Mouse (Mus musculus): ENCODE data around the gene Il20rb. TPM values are rescaled to one million over a fixed set of nuclear protein-coding genes. Genes with fewer than 3 reads are reported as not detected.

Gene Il20rb
- polyA plus RNA-seq, 1 experiment from 2014 or later = 0.48 TPM

DNA sequence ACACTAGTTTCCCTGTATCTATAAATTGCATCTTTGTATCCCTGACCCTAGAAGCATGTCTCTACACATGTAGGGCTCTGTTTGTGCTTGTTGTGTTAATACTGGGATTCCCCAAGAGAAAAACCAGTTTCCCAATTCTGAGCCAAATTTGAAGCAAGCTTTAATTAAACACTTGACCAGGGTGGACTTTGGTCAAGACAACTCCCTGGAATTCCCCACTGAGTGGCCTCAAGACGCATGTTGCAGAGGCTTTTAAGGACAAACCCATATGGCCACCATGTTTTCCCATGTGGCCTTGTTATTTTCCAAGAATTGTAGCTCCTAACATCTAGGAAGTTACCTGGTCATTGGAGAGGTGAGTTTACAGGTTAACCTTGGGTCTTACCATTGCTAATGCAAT is 12.5 kb downstream of the Il20rb start:
- no peak overlapping the region for H3K4me3 ChIP-seq (ENCODE audit: low read depth, low read length)
- TF ChIP-seq CTCF (IDR thresholded peaks at IDR 0.05; ENCODE audit: low read depth) (no peak), EP300 (IDR thresholded peaks at IDR 0.05; ENCODE audit: low read depth) (no peak)
- no peak for DNase-seq

GRCm38 (mm10) chr9:100473361-100473760 is 13.2 kb downstream of the Il20rb start:
- TF ChIP-seq EP300 (IDR thresholded peaks at IDR 0.05; ENCODE audit: low read depth) (no peak), CTCF (IDR thresholded peaks at IDR 0.05; ENCODE audit: low read depth) (no peak)
- Histone ChIP-seq H3K9ac (replicated peaks) (no peak overlapping the region), H3K9me3 (ENCODE audit: low read length) (peaks cover 3% of the 10 kb centered on the region; the same call in 1 of the 2 replicates), H3K4me3 (ENCODE audit: low read depth, low read length) (no peak overlapping the region), H3K27me3 (ENCODE audit: insufficient read depth, low read length) (no peaks in the 10 kb centered on the region), H3K36me3 (replicated peaks; ENCODE audit: insufficient read depth, low read length) (0 out of 2 replicates have a peak, but pooled peaks cover under 1% of the 10 kb centered on the region), H3K4me1 (ENCODE audit: insufficient read depth) (no peaks in the 10 kb centered on the region), H3K4me2 (ENCODE audit: low read depth, low read length) (no peak overlapping the region), H3K27ac (ENCODE audit: low read depth) (no peak overlapping the region)
- DNase-seq (no peak), ATAC-seq (no peak)
- 80% methylated on average over 6 of the region's 6 CpGs for WGBS (ENCODE audit: insufficient replicate concordance)

More for the DNA sequence above, 12.5 kb downstream of the Il20rb start:
- no peaks in the 10 kb centered on the region for H3K4me1 ChIP-seq (ENCODE audit: insufficient read depth)
- no peak overlapping the region for H3K9ac ChIP-seq (replicated peaks)
- no peaks in the 10 kb centered on the region for H3K36me3 ChIP-seq (replicated peaks; ENCODE audit: insufficient read depth, low read length)
- WGBS (ENCODE audit: insufficient replicate concordance) = 82% methylated on average over 1 of the region's 1 CpGs
- H3K27me3 ChIP-seq (ENCODE audit: insufficient read depth, low read length) = no peaks in the 10 kb centered on the region
- H3K27ac ChIP-seq (ENCODE audit: low read depth) = no peak overlapping the region
- peaks cover 3% of the 10 kb centered on the region; the same call in 1 of the 2 replicates for H3K9me3 ChIP-seq (ENCODE audit: low read length)
- H3K4me2 ChIP-seq (ENCODE audit: low read depth, low read length) = no peak overlapping the region
- ATAC-seq = no peak

DNA sequence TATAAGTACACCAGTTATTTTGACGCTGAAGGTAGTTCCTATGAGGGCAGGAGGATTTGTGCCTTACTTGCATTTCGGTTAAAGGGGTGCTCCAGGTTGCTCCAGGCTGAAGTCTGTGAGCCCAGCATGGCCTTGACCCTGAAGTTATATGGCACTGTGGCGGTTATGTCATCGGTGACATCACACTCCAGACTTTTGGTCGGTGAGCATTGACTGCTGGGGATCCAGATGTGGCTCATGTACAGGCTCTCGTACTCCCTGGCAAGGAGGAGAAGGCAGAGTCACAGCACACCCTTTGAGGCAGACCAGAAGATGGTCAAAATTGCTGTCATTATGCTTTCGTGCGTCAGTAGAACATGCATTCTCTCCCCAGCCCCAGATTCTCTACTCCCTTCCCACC is 13.7 kb downstream of the Il20rb start:
- H3K27me3 ChIP-seq (ENCODE audit: insufficient read depth, low read length) = no peaks in the 10 kb centered on the region
- 0 out of 2 replicates have a peak, but pooled peaks cover 3% of the 10 kb centered on the region for H3K36me3 ChIP-seq (replicated peaks; ENCODE audit: insufficient read depth, low read length)
- ATAC-seq (no peak), DNase-seq (no peak)
- no peak overlapping the region for H3K4me3 ChIP-seq (ENCODE audit: low read depth, low read length)
- TF ChIP-seq CTCF (IDR thresholded peaks at IDR 0.05; ENCODE audit: low read depth) (no peak), EP300 (IDR thresholded peaks at IDR 0.05; ENCODE audit: low read depth) (no peak)
- no peak overlapping the region for H3K27ac ChIP-seq (ENCODE audit: low read depth)
- WGBS (ENCODE audit: insufficient replicate concordance) = 86% methylated on average over 8 of the region's 8 CpGs
- no peak overlapping the region for H3K4me2 ChIP-seq (ENCODE audit: low read depth, low read length)
- no peaks in the 10 kb centered on the region for H3K4me1 ChIP-seq (ENCODE audit: insufficient read depth)
- H3K9me3 ChIP-seq (ENCODE audit: low read length) = peaks cover 3% of the 10 kb centered on the region; the same call in 1 of the 2 replicates
- no peak overlapping the region for H3K9ac ChIP-seq (replicated peaks)

- H3K4me3 ChIP-seq (ENCODE audit: low read depth, low read length) = no peak overlapping the region
- no peak overlapping the region for H3K27ac ChIP-seq (ENCODE audit: low read depth)
- H3K9ac ChIP-seq (replicated peaks) = no peak overlapping the region
- no peak for DNase-seq
- no peaks in the 10 kb centered on the region for H3K9me3 ChIP-seq (ENCODE audit: low read length)
- no peaks in the 10 kb centered on the region for H3K4me1 ChIP-seq (ENCODE audit: insufficient read depth)
- ATAC-seq = no peak
- 0 out of 2 replicates have a peak, but pooled peaks cover 3% of the 10 kb centered on the region for H3K36me3 ChIP-seq (replicated peaks; ENCODE audit: insufficient read depth, low read length)
- H3K4me2 ChIP-seq (ENCODE audit: low read depth, low read length) = no peak overlapping the region
- H3K27me3 ChIP-seq (ENCODE audit: insufficient read depth, low read length) = no peaks in the 10 kb centered on the region
- TF ChIP-seq EP300 (IDR thresholded peaks at IDR 0.05; ENCODE audit: low read depth) (no peak), CTCF (IDR thresholded peaks at IDR 0.05; ENCODE audit: low read depth) (no peak)
- WGBS (ENCODE audit: insufficient replicate concordance) = 57% methylated on average over 4 of the region's 4 CpGs
Observed at GRCm38 (mm10) chr9:100471605-100471953, 15.0 kb downstream of the Il20rb start.

- H3K9ac ChIP-seq (replicated peaks) = no peak overlapping the region
- H3K4me2 ChIP-seq (ENCODE audit: low read depth, low read length) = no peak overlapping the region
- DNase-seq (no peak), ATAC-seq (no peak)
- no peaks in the 10 kb centered on the region for H3K4me1 ChIP-seq (ENCODE audit: insufficient read depth)
- H3K36me3 ChIP-seq (replicated peaks; ENCODE audit: insufficient read depth, low read length) = 0 out of 2 replicates have a peak, but pooled peaks cover 3% of the 10 kb centered on the region
- TF ChIP-seq CTCF (IDR thresholded peaks at IDR 0.05; ENCODE audit: low read depth) (no peak), EP300 (IDR thresholded peaks at IDR 0.05; ENCODE audit: low read depth) (no peak)
- H3K27me3 ChIP-seq (ENCODE audit: insufficient read depth, low read length) = no peaks in the 10 kb centered on the region
- WGBS (ENCODE audit: insufficient replicate concordance) = 67% methylated on average over 8 of the region's 8 CpGs
- H3K4me3 ChIP-seq (ENCODE audit: low read depth, low read length) = no peak overlapping the region
- H3K9me3 ChIP-seq (ENCODE audit: low read length) = no peaks in the 10 kb centered on the region
- no peak overlapping the region for H3K27ac ChIP-seq (ENCODE audit: low read depth)
Observed at GRCm38 (mm10) chr9:100470936-100471604, 15.5 kb downstream of the Il20rb start.

DNA sequence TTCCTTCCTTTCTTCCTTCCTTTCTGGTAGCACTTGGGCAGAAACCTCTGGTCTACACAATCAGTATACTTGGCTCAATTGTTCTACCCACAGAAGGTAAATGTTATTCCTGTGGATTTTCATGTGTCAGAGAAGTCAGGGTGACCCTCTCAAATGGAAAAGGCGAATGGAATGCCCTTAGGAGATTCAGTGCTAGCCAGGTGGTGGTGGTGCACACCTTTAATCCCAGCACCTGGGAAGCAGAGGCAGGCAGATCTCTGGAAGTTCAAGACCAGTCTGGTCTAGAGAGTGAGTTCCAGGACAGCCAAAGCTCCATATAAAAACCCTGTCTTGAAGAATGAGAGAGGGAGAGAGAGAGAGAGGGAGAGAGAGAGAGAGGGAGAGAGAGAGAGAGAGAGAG is 16.4 kb downstream of the Il20rb start:
- H3K4me3 ChIP-seq (ENCODE audit: low read depth, low read length) = no peak overlapping the region
- no peak overlapping the region for H3K9ac ChIP-seq (replicated peaks)
- H3K9me3 ChIP-seq (ENCODE audit: low read length) = no peaks in the 10 kb centered on the region
- no peak for TF ChIP-seq CTCF (IDR thresholded peaks at IDR 0.05; ENCODE audit: low read depth)
- TF ChIP-seq EP300 (IDR thresholded peaks at IDR 0.05; ENCODE audit: low read depth) = no peak
- no peaks in the 10 kb centered on the region for H3K4me1 ChIP-seq (ENCODE audit: insufficient read depth)
- DNase-seq (no peak), ATAC-seq (no peak)
- H3K27ac ChIP-seq (ENCODE audit: low read depth) = no peak overlapping the region
- H3K4me2 ChIP-seq (ENCODE audit: low read depth, low read length) = no peak overlapping the region
- 48% methylated on average over 1 of the region's 1 CpGs for WGBS (ENCODE audit: insufficient replicate concordance)
- no peaks in the 10 kb centered on the region for H3K27me3 ChIP-seq (ENCODE audit: insufficient read depth, low read length)
- 0 out of 2 replicates have a peak, but pooled peaks cover 7% of the 10 kb centered on the region for H3K36me3 ChIP-seq (replicated peaks; ENCODE audit: insufficient read depth, low read length)
